Mouse (Mus musculus) intestine, postnatal 0 days (tissue): ENCODE results near the gene Hist2h2ac. TPM values are rescaled to one million over a fixed set of nuclear protein-coding genes. Genes with fewer than 3 reads are reported as not detected.
A peak's percentile ranks its signal among the peaks of the same experiment; 100 is the strongest.
"Not testable (repeated sequence)": the region's sequence is repeated elsewhere in the genome, so short reads cannot be mapped to it uniquely, and the experiment has no call there.

Experiments used
- ATAC-seq: fragments of 200-750 bp; cut with Nextera tagmentation; 2 replicates; pipeline ENCODE4 v1.8.0; 2017; ENCODE audit warnings: mild to moderate bottlenecking, moderate TSS enrichment, moderate library complexity
- H3K27ac ChIP-seq: fragments of 300-500 bp; sonication (generic); 2 replicates; pipeline ENCODE4 v1.5.1; 2014; ENCODE audit warnings: mild to moderate bottlenecking, low read depth, low read length, moderate library complexity
- H3K27me3 ChIP-seq: fragments of 300-500 bp; sonication (generic); replicated peaks from 2 replicates; pipeline ENCODE4 v1.6.1; 2014; ENCODE audit warnings: low read length, mixed read lengths; ENCODE audit not compliant: control insufficient read depth, insufficient read depth
- H3K36me3 ChIP-seq: fragments of 300-500 bp; sonication (generic); 2 replicates; pipeline ENCODE4 v1.6.1; 2014; ENCODE audit warnings: mild to moderate bottlenecking, moderate library complexity; ENCODE audit not compliant: control insufficient read depth, insufficient read depth
- H3K4me1 ChIP-seq: fragments of 300-500 bp; sonication (generic); replicated peaks from 2 replicates; pipeline ENCODE4 v1.6.1; 2014; ENCODE audit warnings: antibody characterized with exemption, low read length, mixed read lengths; ENCODE audit not compliant: control insufficient read depth, insufficient read depth
- H3K4me2 ChIP-seq: fragments of 300-500 bp; sonication (generic); replicated peaks from 2 replicates; pipeline ENCODE4 v1.6.1; 2014; ENCODE audit warnings: low read depth, mild to moderate bottlenecking, moderate library complexity
- H3K4me3 ChIP-seq: fragments of 300-500 bp; sonication (generic); 2 replicates; pipeline ENCODE4 v1.5.1; 2014; ENCODE audit warnings: low read depth, low read length
- H3K9ac ChIP-seq: fragments of 300-500 bp; sonication (generic); 2 replicates; pipeline ENCODE4 v1.6.1; 2014; ENCODE audit warnings: mild to moderate bottlenecking, low read depth, low read length
- H3K9me3 ChIP-seq: fragments of 300-500 bp; sonication (generic); 2 replicates; pipeline ENCODE4 v1.6.1; 2016; ENCODE audit warnings: mixed run types; ENCODE audit not compliant: control insufficient read depth
- CTCF ChIP-seq: sonication (generic); IDR thresholded peaks from 2 replicates; pipeline ENCODE4 v1.5.1; 2016; ENCODE audit warnings: low read depth, mild to moderate bottlenecking, control low read depth, antibody characterized with exemption, moderate library complexity
- WGBS: fragments of 180-500 bp; shearing (Covaris S2); extraction: QIAGEN DNeasy Blood & Tissue Kit; methylation state at CpG from one replicate; pipeline ENCODE4 v1.1.7; 2014; 5-methylcytosine and 5-hydroxymethylcytosine counted together
- polyA plus RNA-seq: library from polyadenylated mRNA; unstranded; fragments of >200 nt; fragmentation: Nextera tagmentation; extraction: Ambion mirVana; gene quantifications from 2 replicates; pipeline ENCODE4 v1.2.1, GENCODE M21; 2015

The Hist2h2ac gene
- 2.3 and 3.4 TPM in 2 replicates for polyA plus RNA-seq

DNA sequence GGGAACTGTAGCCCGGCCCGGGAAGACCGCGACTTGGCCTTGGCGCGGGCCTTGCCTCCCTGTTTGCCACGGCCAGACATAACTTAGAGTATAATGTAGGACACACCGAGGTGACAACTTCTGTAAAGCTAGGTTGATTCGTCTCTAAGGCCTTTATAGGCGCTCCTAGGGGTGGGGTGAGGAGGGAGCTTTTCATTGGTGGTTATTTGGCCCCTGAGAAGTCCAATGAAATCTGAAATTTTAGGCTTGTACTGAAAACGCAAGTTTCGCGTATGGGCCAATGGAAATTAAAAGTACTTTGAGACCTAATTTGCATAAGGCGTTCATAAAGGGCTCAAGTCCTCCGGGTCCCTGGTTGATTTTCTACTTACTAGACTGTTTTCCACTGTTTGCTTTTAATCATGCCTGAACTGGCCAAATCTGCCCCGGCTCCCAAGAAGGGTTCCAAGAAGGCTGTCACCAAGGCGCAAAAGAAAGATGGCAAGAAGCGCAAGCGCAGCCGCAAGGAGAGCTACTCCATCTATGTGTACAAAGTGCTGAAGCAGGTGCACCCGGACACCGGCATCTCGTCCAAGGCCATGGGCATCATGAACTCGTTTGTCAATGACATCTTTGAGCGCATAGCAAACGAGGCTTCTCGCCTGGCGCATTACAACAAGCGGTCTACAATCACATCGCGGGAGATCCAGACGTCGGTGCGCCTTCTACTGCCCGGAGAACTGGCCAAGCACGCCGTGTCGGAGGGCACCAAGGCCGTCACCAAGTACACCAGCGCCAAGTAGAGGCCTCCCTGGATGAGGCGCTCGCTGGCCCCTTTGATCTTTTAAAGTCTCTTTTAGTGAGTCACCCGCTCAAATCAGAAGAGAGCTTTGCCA is at the start of gene Hist2h2ac, which contains the start of gene Hist2h2be:
Gene Hist2h2ac, minus strand, starts transcription at position 116 of the 875 bp plus-strand sequence.
Gene Hist2h2be, plus strand, starts transcription at position 355 of the 875 bp plus-strand sequence.
- H3K4me2 ChIP-seq = peak within 1 kb of the TSS; percentile 76
- WGBS = under 1% methylated on average over 43 of the region's 43 CpGs

DNA sequence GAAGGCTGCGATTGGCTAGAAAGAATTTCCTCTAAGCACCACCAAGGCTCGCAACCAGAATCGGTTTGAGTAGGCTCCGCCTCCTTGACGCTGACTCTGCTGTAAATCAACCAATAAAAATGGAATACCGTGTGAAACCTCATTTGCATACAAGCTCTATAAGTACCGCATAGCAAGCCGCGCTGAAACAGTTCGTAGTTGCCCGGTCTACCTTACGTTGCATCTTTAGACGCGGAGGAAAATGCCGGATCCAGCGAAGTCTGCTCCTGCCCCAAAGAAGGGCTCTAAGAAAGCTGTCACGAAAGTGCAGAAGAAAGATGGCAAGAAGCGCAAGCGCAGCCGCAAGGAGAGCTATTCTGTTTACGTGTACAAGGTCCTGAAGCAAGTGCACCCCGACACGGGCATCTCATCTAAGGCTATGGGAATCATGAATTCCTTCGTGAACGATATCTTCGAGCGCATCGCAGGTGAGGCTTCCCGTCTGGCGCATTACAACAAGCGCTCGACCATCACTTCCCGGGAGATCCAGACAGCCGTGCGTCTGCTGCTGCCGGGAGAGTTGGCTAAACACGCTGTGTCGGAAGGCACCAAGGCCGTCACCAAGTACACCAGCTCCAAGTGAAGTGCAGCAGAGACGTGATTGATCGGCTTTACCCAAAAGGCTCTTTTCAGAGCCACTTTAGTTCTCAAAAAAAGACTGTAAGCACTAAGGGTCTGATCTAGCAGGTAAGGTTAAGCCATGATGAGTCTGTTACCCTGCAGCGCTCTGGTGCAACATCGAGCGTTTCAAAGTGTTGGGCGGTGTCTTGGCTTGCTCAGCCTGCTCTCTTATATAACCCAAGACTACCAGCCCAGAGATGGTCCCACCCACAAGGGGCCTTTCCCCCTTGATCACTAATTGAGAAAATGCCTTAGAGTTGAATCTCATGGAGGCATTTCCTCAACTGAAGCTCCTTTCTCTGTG is 49.1 kb upstream of the Hist2h2ac start, which contains the start of gene Hist2h2bb:
Gene Hist2h2bb, plus strand, starts transcription at position 242 of the 964 bp plus-strand sequence.
- H3K9ac ChIP-seq = peak within 1 kb of the TSS; percentile 51
- under 1% methylated on average over 45 of the region's 45 CpGs for WGBS
- H3K4me1 ChIP-seq = no peaks in the 10 kb centered on the region; the same call in 1 of the 2 replicates
- no peak for TF ChIP-seq CTCF
- peak; percentile 92 for ATAC-seq
- no peaks in the 10 kb centered on the region for H3K27me3 ChIP-seq
- peak within 1 kb of the TSS; percentile 86 for H3K4me2 ChIP-seq
- H3K36me3 ChIP-seq = no peaks in the 10 kb centered on the region
- H3K4me3 ChIP-seq = peak within 1 kb of the TSS; percentile 43
- no peaks in the 10 kb centered on the region for H3K9me3 ChIP-seq
- H3K27ac ChIP-seq = peak within 1 kb of the TSS; percentile 87

More for the DNA sequence above, at the start of gene Hist2h2ac, which contains the start of gene Hist2h2be:
- ATAC-seq = peak; percentile 83
- H3K4me1 ChIP-seq = peaks cover 3% of the 10 kb centered on the region; the same call in 1 of the 2 replicates
- H3K36me3 ChIP-seq = no peaks in the 10 kb centered on the region
- H3K27me3 ChIP-seq = no peaks in the 10 kb centered on the region
- peak within 1 kb of the TSS; percentile 70 for H3K9ac ChIP-seq
- H3K9me3 ChIP-seq = no peaks in the 10 kb centered on the region
- H3K27ac ChIP-seq = peak within 1 kb of the TSS; percentile 92
- peak within 1 kb of the TSS; percentile 59 for H3K4me3 ChIP-seq
- TF ChIP-seq CTCF = no peak; the same call in 1 of the 2 replicates

- H3K27ac ChIP-seq = peak overlapping the region; percentile 87
- 1% methylated on average over 11 of the region's 44 CpGs for WGBS
- H3K36me3 ChIP-seq, H3K4me1 ChIP-seq, H3K27me3 ChIP-seq, H3K9me3 ChIP-seq: not testable (repeated sequence)
- ATAC-seq = peak; percentile 40
- peak overlapping the region; percentile 86 for H3K4me2 ChIP-seq
- H3K9ac ChIP-seq = peak overlapping the region; percentile 51
- H3K4me3 ChIP-seq = peak overlapping the region; percentile 43
- TF ChIP-seq CTCF = 0 out of 2 replicates have a peak, but pooled peaks have one; percentile 9
Observed at GRCm38 (mm10) chr3:96268776-96269378, 48.2 kb upstream of the Hist2h2ac start.

GRCm38 (mm10) chr3:96268051-96268775 is 47.5 kb upstream of the Hist2h2ac start, which contains the start of gene Hist2h3b:
Hist2h3b (plus strand) TSS chr3:96268654.
- no peak for TF ChIP-seq CTCF
- peak within 1 kb of the TSS; percentile 87 for H3K27ac ChIP-seq
- H3K27me3 ChIP-seq = no peaks in the 10 kb centered on the region
- H3K4me2 ChIP-seq = peak within 1 kb of the TSS; percentile 86
- WGBS = 12% methylated on average over 29 of the region's 30 CpGs
- ATAC-seq = peak; percentile 64
- no peaks in the 10 kb centered on the region; the same call in 1 of the 2 replicates for H3K4me1 ChIP-seq
- no peaks in the 10 kb centered on the region for H3K9me3 ChIP-seq
- peak within 1 kb of the TSS; percentile 43 for H3K4me3 ChIP-seq
- H3K9ac ChIP-seq = peak within 1 kb of the TSS; percentile 51
- H3K36me3 ChIP-seq = no peaks in the 10 kb centered on the region

- no peak overlapping the region for H3K9ac ChIP-seq
- 80% methylated on average over 4 of the region's 4 CpGs for WGBS
Observed at GRCm38 (mm10) chr3:96267541-96267940, 46.9 kb upstream of the Hist2h2ac start.

More at GRCm38 (mm10) chr3:96267541-96267940, 46.9 kb upstream of the Hist2h2ac start:
- Histone ChIP-seq H3K4me3 (no peak overlapping the region), H3K9me3 (no peaks in the 10 kb centered on the region), H3K36me3 (no peaks in the 10 kb centered on the region), H3K4me2 (peak overlapping the region; percentile 63), H3K4me1 (no peaks in the 10 kb centered on the region; the same call in 1 of the 2 replicates), H3K27me3 (no peaks in the 10 kb centered on the region), H3K27ac (no peak overlapping the region)
- no peak for TF ChIP-seq CTCF
- no peak for ATAC-seq
